Mouse (Mus musculus): ENCODE data around the gene Taar9. TPM values are rescaled to one million over a fixed set of nuclear protein-coding genes. Genes with fewer than 3 reads are reported as not detected.

Taar9 gene
- polyA plus RNA-seq (2017; shearing (Covaris generic)): not detected

GRCm38 (mm10) chr10:24109434-24109833 lies at the start of gene Taar9:
Taar9 (minus strand) TSS chr10:24109534.

GRCm38 (mm10) chr10:24149135-24149781 lies 39.9 kb upstream of the Taar9 start, which contains the start of gene Stx7:
Stx7 (plus strand) TSS chr10:24149302.

DNA sequence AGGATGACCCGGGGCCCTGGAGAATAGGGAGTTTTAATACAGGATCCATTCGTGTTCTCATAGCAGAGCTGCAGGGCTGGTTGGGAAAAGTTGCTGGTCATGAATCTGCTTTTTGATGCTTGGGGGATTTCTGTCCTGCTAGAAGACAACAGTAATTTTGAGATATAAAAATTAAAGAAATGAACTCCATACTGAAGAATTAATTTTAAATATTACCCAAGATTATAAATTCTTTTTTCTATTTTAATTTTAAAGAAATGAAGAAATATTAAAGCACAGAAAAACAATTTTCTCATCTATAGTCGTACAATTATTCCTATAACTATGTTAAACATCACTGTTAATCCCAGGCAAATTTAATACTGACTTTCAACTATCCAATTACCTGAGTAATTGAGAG lies 7.5 kb downstream of the Taar9 start, which contains the start of gene Taar8c:
TSS of gene Taar8c (minus strand) at position 101 of the 400 bp plus-strand sequence.

GRCm38 (mm10) chr10:24092194-24092593 lies 17.1 kb downstream of the Taar9 start, which contains the start of gene Taar8b:
Taar8b (minus strand) TSS chr10:24092294.

GRCm38 (mm10) chr10:24076200-24076599 lies 33.1 kb downstream of the Taar9 start, which contains the start of gene Taar8a:
Taar8a (plus strand) TSS chr10:24076500.

Other genes with a start within 250 kb of the Taar9 start
- gene Vnn1, start 214.8 kb downstream of the Taar9 start, polyA plus RNA-seq (2017; shearing (Covaris generic)): not detected
- gene Taar1, start 189.2 kb downstream of the Taar9 start, polyA plus RNA-seq (2017; shearing (Covaris generic)): not detected
- gene Taar2, start 171.0 kb downstream of the Taar9 start, polyA plus RNA-seq (2017; shearing (Covaris generic)): not detected
- not detected for gene Taar3, start 160.0 kb downstream of the Taar9 start, polyA plus RNA-seq (2017; shearing (Covaris generic))
- not detected for gene Taar4, start 149.0 kb downstream of the Taar9 start, polyA plus RNA-seq (2017; shearing (Covaris generic))
- gene Taar5, start 138.8 kb downstream of the Taar9 start, polyA plus RNA-seq (2017; shearing (Covaris generic)): not detected
- gene Taar6, start 123.9 kb downstream of the Taar9 start, polyA plus RNA-seq (2017; shearing (Covaris generic)): not detected
- not detected for gene Taar7a, start 116.1 kb downstream of the Taar9 start, polyA plus RNA-seq (2017; shearing (Covaris generic))
- not detected for gene Taar7b, start 109.6 kb downstream of the Taar9 start, polyA plus RNA-seq (2017; shearing (Covaris generic))
- gene Taar7d, start 82.3 kb downstream of the Taar9 start, polyA plus RNA-seq (2017; shearing (Covaris generic)): not detected
- not detected for gene Taar7e, start 71.9 kb downstream of the Taar9 start, polyA plus RNA-seq (2017; shearing (Covaris generic))
- gene Taar7f, start 60.0 kb downstream of the Taar9 start, polyA plus RNA-seq (2017; shearing (Covaris generic)): not detected
- gene Taar8a, start 33.0 kb downstream of the Taar9 start, polyA plus RNA-seq (2017; shearing (Covaris generic)): not detected
- not detected for gene Taar8b, start 17.2 kb downstream of the Taar9 start, polyA plus RNA-seq (2017; shearing (Covaris generic))
- gene Taar8c, start 7.6 kb downstream of the Taar9 start, polyA plus RNA-seq (2017; shearing (Covaris generic)): not detected
- gene Stx7, start 39.8 kb upstream of the Taar9 start, polyA plus RNA-seq (2017; shearing (Covaris generic)): 38.7 TPM
- not detected for gene Moxd1, start 114.0 kb upstream of the Taar9 start, polyA plus RNA-seq (2017; shearing (Covaris generic))

All from CD4-positive, CD25-positive, alpha-beta regulatory T cell (primary cell).